Mouse (Mus musculus): Measurements from ENCODE around the gene Wwc1. TPM values are rescaled to one million over a fixed set of nuclear protein-coding genes. Genes with fewer than 3 reads are reported as not detected.

Gene Wwc1
- 1.2 and 3.3 TPM in 2 replicates for polyA plus RNA-seq (2015; fragmentation: Nextera tagmentation; extraction: Ambion mirVana)

DNA sequence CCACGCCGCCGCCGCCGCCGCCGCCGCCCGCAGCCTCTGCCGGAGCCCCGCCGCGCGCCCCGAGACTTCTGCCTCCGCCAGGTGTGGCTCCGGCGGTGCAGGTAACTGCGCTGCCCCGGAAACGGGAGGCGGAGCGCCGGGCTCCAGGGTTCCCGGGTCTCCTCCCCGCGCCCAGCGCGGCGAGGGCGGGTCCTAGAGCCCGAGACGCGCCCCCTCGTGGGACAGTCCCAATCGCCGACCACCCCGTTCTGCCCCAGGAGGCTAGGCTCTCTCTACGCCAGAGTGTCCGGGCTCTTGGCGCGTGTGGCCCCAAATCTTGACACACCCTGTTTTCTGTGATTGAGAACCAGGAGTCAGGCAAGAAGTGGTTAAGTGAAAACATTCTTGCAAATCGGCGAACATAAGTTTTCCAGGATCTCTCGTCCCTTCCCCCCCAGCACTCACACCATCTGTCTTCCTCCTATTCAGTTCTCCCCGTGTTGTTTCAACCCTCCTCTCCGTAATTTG, at the start of gene Wwc1:
Gene Wwc1 (minus strand): TSS at position 117 of the 507 bp plus-strand sequence.
- Histone ChIP-seq H3K27me3 (peaks cover 39% of the 10 kb centered on the region), H3K4me3 (peak within 1 kb of the TSS; percentile 81)
- ATAC-seq (replicated peaks; ENCODE audit: insufficient number of reproducible peaks, insufficient read depth, low FRiP score, low read depth): peak; percentile 61; the same call in 1 of the 2 replicates

DNA sequence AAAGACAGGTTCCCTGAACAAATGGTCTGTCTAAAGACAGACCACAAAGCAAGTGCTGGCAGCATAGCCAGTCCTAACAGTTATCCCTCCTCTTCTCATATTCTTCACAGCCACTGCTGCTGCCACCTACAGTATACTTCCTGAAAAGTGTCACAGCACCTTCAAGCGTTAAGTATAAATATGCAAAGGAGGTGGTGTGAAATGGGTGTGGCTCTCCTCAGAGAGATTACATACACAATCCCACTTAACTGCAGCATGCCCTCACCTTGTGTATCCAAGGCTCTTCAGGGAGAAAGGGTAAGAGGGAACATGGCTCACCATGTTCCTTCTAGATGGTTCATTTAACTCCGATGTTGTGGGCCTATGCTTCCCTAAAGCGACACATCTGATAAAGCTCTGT, 39.7 kb upstream of the Wwc1 start:
- Histone ChIP-seq H3K9ac (no peak overlapping the region), H3K27me3 (no peaks in the 10 kb centered on the region), H3K4me2 (no peak overlapping the region), H3K27ac (no peak overlapping the region), H3K9me3 (replicated peaks) (no peaks in the 10 kb centered on the region), H3K4me3 (no peak overlapping the region), H3K36me3 (no peaks in the 10 kb centered on the region), H3K4me1 (replicated peaks) (no peaks in the 10 kb centered on the region)
- 53% methylated on average over 3 of the region's 3 CpGs for WGBS
- ATAC-seq (replicated peaks; ENCODE audit: insufficient number of reproducible peaks, insufficient read depth, low FRiP score, low read depth): no peak

More for the DNA sequence above, at the start of gene Wwc1:
- H3K9ac ChIP-seq: peak within 1 kb of the TSS; percentile 71
- H3K4me1 ChIP-seq (replicated peaks): peaks cover 17% of the 10 kb centered on the region
- H3K27ac ChIP-seq: no peak within 1 kb of the TSS
- H3K9me3 ChIP-seq (replicated peaks): no peaks in the 10 kb centered on the region
- no peaks in the 10 kb centered on the region for H3K36me3 ChIP-seq
- peak within 1 kb of the TSS; percentile 95 for H3K4me2 ChIP-seq
- under 1% methylated on average over 45 of the region's 47 CpGs for WGBS

DNA sequence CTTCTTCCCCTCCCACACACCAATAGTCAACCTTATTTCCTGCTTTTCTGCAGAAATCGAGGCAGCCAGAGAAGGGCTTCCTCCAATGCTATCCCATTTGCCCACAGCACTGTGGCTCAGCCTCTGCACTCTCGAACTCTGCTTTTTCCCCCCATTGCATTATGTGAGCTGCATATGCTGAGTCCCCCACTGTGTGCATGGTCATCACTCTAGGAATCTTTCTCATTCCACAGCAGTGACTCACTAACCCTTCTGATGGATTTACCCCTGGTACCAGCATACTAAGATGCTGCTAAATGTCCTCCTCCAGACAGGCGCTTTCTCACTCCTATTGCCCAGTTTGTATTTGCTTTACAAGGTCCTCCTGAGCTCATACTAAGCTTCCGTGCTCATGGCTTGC, 32.9 kb upstream of the Wwc1 start:
- no peak overlapping the region for H3K27ac ChIP-seq
- H3K36me3 ChIP-seq: no peaks in the 10 kb centered on the region
- no peaks in the 10 kb centered on the region for H3K27me3 ChIP-seq
- no peaks in the 10 kb centered on the region for H3K9me3 ChIP-seq (replicated peaks)
- 66% methylated on average over 4 of the region's 4 CpGs for WGBS
- H3K4me1 ChIP-seq (replicated peaks): no peaks in the 10 kb centered on the region
- ATAC-seq (replicated peaks; ENCODE audit: insufficient number of reproducible peaks, insufficient read depth, low FRiP score, low read depth): no peak
- H3K9ac ChIP-seq: no peak overlapping the region
- no peak overlapping the region for H3K4me3 ChIP-seq
- no peak overlapping the region for H3K4me2 ChIP-seq

DNA sequence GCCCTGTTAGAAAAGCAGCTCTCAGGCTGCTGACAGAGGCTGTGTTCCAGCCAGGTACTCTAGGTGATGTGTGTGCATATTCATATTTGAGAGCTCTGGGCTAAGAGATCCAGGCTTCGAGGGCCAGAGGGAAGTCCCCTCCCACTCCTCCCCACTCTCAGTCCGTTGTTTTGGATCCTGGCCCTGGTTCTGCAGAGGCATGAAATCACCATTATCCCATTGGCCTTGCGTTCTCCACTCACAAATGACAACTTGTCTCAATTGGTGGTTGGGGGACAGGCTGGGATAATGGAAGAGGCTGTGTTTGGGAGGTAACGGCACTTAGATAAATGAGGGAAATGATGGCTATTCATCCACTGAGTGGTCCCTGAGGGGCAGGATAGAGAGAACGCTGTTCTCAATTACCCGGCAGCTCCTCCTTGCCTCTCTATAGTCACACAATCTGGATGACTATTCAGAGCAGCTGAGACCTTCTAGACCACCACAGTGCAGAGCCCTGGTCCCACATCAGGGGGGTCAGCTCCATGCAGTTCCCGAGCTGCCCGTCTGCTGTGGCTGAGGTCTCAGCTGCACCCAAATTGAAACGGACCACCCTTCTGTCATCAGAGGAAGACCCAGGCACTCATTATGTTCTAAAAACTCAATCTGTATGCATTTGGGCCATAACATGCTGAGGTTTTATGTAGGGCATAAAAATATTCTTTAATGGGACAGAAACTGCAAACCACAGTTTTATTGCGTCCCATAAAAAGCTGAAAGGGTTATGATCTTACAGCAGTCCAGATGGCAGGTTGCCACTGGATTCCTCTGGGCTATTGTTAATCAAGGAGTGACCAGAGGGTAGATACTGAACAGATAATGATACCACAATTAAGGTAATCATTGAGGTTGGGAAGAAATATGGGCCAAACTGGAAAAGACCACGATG, 29.2 kb upstream of the Wwc1 start:
- Histone ChIP-seq H3K27ac (no peak overlapping the region), H3K9me3 (replicated peaks) (no peaks in the 10 kb centered on the region), H3K4me1 (replicated peaks) (no peaks in the 10 kb centered on the region), H3K27me3 (no peaks in the 10 kb centered on the region), H3K4me2 (no peak overlapping the region), H3K4me3 (no peak overlapping the region), H3K36me3 (no peaks in the 10 kb centered on the region), H3K9ac (no peak overlapping the region)
- WGBS: 73% methylated on average over 11 of the region's 11 CpGs
- no peak for ATAC-seq (replicated peaks; ENCODE audit: insufficient number of reproducible peaks, insufficient read depth, low FRiP score, low read depth)

DNA sequence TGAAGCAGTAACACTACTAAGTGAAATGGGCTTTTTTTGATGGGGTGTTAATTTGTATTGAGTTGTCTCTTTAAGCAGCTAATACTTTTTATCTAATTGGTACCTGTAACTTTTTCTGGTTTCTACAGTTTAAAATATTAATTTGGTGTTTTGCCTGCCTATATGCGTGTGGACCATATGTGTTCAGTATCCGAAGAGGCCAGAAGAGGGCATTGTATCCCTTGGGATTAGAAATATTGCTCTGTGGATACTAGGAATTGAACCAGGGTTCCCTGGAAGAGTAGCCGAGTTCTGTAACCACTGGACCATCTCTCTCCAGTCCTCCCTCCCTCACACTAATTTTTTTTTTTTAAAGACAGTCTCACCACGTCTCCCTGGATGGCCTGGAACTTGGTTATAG, 22.6 kb upstream of the Wwc1 start:
- no peak overlapping the region for H3K27ac ChIP-seq
- WGBS: 47% methylated on average over 4 of the region's 4 CpGs
- ATAC-seq (replicated peaks; ENCODE audit: insufficient number of reproducible peaks, insufficient read depth, low FRiP score, low read depth): no peak

DNA sequence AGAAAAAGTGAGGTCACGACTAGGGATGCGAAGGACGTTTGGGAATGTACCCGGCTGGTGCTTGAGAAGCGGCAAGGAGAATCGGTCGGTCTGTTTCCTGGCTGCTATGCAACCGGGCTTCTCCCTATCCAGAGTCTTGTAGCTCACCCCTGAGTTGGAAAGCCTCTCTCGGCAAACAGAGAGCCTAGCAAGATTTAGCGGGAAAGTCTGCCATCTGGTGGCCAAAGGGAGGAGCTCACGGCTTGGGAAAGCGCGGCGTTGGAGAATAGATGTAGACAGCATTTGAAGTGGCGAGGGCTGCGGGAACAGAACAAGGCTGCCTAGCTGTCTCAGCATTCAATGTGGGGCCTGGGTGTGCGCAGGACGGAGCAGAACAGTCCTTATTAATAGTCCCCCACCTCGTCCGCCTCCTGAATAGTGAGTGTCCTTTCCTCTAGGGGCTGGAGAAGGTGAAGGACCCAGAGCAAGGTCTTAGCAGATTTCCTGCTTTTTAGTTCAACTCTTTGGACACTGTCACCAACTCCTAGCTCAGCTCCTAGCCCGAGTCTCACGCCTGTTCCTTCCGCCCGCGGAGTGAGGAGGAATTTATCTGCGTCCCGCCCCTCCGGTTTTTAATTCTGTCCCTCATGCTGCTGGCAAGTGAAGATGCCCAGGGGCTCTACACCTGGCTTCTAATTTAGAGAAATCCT, 21.1 kb upstream of the Wwc1 start:
- WGBS: 4% methylated on average over 28 of the region's 28 CpGs
- H3K4me3 ChIP-seq: peak overlapping the region; percentile 45
- ATAC-seq (replicated peaks; ENCODE audit: insufficient number of reproducible peaks, insufficient read depth, low FRiP score, low read depth): peak; percentile 81
- H3K27me3 ChIP-seq: peaks cover 27% of the 10 kb centered on the region; the same call in 1 of the 2 replicates
- no peaks in the 10 kb centered on the region for H3K9me3 ChIP-seq (replicated peaks)
- peaks cover 8% of the 10 kb centered on the region for H3K4me1 ChIP-seq (replicated peaks)
- no peak overlapping the region for H3K27ac ChIP-seq
- H3K4me2 ChIP-seq: peak overlapping the region; percentile 67
- 0 out of 2 replicates have a peak overlapping the region, but pooled peaks have one; percentile 19 for H3K9ac ChIP-seq
- no peaks in the 10 kb centered on the region for H3K36me3 ChIP-seq

More for the DNA sequence above, 22.6 kb upstream of the Wwc1 start:
- Histone ChIP-seq H3K4me1 (replicated peaks) (peaks cover 8% of the 10 kb centered on the region), H3K4me3 (no peak overlapping the region), H3K9me3 (replicated peaks) (no peaks in the 10 kb centered on the region), H3K9ac (no peak overlapping the region), H3K27me3 (peaks cover 27% of the 10 kb centered on the region; the same call in 1 of the 2 replicates), H3K4me2 (no peak overlapping the region), H3K36me3 (no peaks in the 10 kb centered on the region)

DNA sequence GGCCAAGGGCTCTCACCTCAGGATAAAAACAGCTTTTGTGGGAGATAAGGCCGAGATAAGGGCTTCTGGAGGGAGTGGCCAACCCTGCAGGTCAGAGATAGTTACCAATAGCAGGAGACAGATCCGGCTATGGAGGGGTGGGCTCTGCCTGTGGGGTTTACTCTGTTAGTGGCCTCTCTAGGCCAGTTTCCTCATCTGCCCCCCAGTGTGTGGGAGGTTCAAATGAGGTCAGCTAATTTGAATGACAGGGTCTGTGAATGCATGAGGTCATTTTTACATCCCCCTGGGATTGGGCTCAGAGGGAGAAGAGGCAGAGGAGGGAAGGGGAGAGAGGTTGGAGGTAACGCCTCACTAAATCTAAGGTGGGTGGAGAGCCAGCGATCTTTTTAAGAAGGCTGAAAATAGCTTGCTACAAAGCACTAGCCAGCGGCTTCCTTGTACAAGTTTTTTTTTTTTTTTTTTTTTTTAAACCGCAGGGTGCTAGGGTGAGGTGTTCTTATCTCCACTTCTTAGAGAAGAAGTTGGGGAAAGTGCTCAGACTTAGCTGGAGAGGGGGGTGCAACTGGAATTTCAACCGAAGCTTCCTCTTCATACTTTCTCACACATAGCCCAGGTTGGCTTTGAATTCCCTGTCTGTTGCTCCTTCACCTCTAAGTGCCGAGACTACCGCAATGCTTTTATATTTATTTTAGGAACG, 20.4 kb upstream of the Wwc1 start:
- ATAC-seq (replicated peaks; ENCODE audit: insufficient number of reproducible peaks, insufficient read depth, low FRiP score, low read depth): 0 out of 2 replicates have a peak, but pooled peaks have one; percentile 1
- H3K9me3 ChIP-seq (replicated peaks): no peaks in the 10 kb centered on the region
- peak overlapping the region; percentile 67 for H3K4me2 ChIP-seq
- peak overlapping the region; percentile 45 for H3K4me3 ChIP-seq
- H3K36me3 ChIP-seq: no peaks in the 10 kb centered on the region
- peaks cover 27% of the 10 kb centered on the region; the same call in 1 of the 2 replicates for H3K27me3 ChIP-seq
- 2% methylated on average over 10 of the region's 10 CpGs for WGBS
- 0 out of 2 replicates have a peak overlapping the region, but pooled peaks have one; percentile 19 for H3K9ac ChIP-seq
- H3K27ac ChIP-seq: no peak overlapping the region
- peaks cover 8% of the 10 kb centered on the region for H3K4me1 ChIP-seq (replicated peaks)

DNA sequence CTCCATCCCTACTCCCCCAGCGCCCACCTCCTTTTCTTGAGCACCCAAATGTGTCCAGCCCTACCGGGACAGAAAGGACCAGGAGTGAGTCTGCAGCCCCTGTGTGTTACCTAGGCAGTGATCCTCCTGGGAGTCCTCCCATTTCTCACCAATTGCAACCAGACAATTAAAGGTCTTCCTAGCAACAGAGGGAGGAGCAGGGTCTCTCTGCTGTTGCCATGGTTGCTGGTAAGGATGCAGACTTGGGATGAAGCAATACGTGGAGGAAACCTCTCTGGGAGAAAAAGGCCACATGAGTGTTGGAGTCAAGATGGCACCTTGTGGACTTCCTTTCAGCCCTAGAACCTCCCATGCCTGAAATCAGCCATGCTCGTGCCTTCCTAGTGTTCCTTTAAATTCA, 19.7 kb upstream of the Wwc1 start:
- Histone ChIP-seq H3K4me2 (no peak overlapping the region), H3K27me3 (peaks cover 27% of the 10 kb centered on the region; the same call in 1 of the 2 replicates), H3K4me1 (replicated peaks) (peaks cover 8% of the 10 kb centered on the region), H3K9ac (no peak overlapping the region), H3K9me3 (replicated peaks) (no peaks in the 10 kb centered on the region), H3K4me3 (no peak overlapping the region), H3K27ac (no peak overlapping the region), H3K36me3 (no peaks in the 10 kb centered on the region)
- WGBS: 19% methylated on average over 4 of the region's 4 CpGs
- no peak for ATAC-seq (replicated peaks; ENCODE audit: insufficient number of reproducible peaks, insufficient read depth, low FRiP score, low read depth)

DNA sequence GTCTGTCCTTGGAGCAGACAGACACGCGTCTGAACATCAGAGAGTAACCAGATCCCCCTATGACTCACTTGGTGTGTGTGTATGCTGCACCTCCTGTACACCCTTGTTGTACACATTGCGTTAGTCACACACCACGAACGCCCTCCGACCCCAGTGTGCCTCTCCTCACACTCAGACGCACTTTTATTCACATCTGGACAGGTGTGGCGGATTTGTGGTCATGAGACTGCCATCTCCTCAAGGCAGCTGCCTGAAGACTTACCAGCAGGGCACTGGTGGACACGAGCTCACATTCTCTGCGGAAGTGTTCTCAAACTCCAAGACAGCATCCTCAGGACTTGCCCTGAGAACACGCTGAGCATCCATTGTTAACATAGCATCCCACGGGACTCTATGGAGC, 17.7 kb upstream of the Wwc1 start:
- no peaks in the 10 kb centered on the region for H3K36me3 ChIP-seq
- peaks cover 24% of the 10 kb centered on the region; the same call in 1 of the 2 replicates for H3K27me3 ChIP-seq
- H3K27ac ChIP-seq: no peak overlapping the region
- no peak overlapping the region for H3K4me3 ChIP-seq
- ATAC-seq (replicated peaks; ENCODE audit: insufficient number of reproducible peaks, insufficient read depth, low FRiP score, low read depth): no peak
- no peak overlapping the region for H3K9ac ChIP-seq
- 71% methylated on average over 12 of the region's 12 CpGs for WGBS
- no peaks in the 10 kb centered on the region for H3K9me3 ChIP-seq (replicated peaks)
- H3K4me2 ChIP-seq: no peak overlapping the region
- peaks cover 8% of the 10 kb centered on the region for H3K4me1 ChIP-seq (replicated peaks)

DNA sequence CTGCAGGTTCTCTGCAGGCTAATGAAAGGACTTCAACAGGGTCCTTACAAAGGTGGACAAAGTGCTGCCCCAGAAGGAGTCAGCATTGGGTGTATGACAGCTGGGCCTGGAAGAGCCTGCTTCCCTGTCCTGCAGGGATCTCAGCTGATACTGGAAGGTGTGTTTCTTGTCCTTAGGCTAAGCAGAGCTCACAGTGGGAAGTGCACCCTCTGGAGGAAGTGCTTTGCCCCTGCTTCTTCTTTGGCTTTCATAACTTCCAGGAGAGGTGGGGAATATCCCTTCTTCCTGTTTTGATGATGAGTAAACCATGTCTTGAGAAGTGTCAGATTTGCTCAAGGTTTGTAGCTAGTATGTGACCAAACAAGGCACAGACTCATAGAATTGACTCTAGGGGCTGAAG, 15.0 kb upstream of the Wwc1 start:
- no peak for ATAC-seq (replicated peaks; ENCODE audit: insufficient number of reproducible peaks, insufficient read depth, low FRiP score, low read depth)
- Histone ChIP-seq H3K36me3 (no peaks in the 10 kb centered on the region), H3K4me3 (no peak overlapping the region), H3K4me2 (no peak overlapping the region), H3K9ac (no peak overlapping the region), H3K9me3 (replicated peaks) (no peaks in the 10 kb centered on the region), H3K4me1 (replicated peaks) (no peaks in the 10 kb centered on the region), H3K27ac (no peak overlapping the region), H3K27me3 (peaks cover 9% of the 10 kb centered on the region; the same call in 1 of the 2 replicates)

DNA sequence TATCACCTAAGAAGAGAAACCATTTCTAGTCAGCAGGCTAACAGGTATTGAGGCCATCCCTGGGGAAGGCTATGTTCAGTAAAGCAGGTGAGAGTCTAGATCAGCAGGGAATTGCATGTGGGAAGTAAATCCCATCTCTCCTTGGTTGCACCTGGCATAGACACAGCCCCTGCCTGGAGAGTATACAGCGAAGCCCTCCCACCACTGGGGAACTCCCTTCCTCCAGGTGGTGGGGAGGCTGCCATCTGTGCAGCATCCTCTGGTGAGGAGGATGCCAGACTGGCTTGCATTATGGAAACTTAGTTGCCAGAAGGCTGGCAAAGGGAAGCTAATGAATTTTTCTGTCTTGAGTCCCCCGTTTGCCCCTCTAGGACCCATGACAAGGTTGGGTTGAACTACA, 11.5 kb upstream of the Wwc1 start:
- Histone ChIP-seq H3K27me3 (no peaks in the 10 kb centered on the region), H3K4me1 (replicated peaks) (no peaks in the 10 kb centered on the region), H3K9me3 (replicated peaks) (no peaks in the 10 kb centered on the region), H3K27ac (no peak overlapping the region), H3K9ac (no peak overlapping the region), H3K4me3 (no peak overlapping the region), H3K36me3 (no peaks in the 10 kb centered on the region), H3K4me2 (no peak overlapping the region)
- no peak for ATAC-seq (replicated peaks; ENCODE audit: insufficient number of reproducible peaks, insufficient read depth, low FRiP score, low read depth)
- 80% methylated on average over 2 of the region's 2 CpGs for WGBS
